Mouse (Mus musculus) intestine, embryonic 14.5 days (tissue): ENCODE results near the gene Elof1. TPM values are rescaled to one million over a fixed set of nuclear protein-coding genes. Genes with fewer than 3 reads are reported as not detected.
A peak's percentile ranks its signal among the peaks of the same experiment; 100 is the strongest.

Source experiments
- ATAC-seq: fragments of 200-750 bp; cut with Nextera tagmentation; replicated peaks from 2 replicates; pipeline ENCODE4 v1.8.0; 2017; ENCODE audit warnings: low read depth, moderate number of reproducible peaks, moderate TSS enrichment, moderate library complexity; ENCODE audit not compliant: low FRiP score, low TSS enrichment
- DNase-seq: peaks from one replicate; pipeline ENCODE4 v3.0.0-alpha.2; 2018; ENCODE audit warnings: low spot score
- H3K27ac ChIP-seq: fragments of 300-500 bp; sonication (generic); 2 replicates; pipeline ENCODE4 v1.5.1; 2014; ENCODE audit warnings: low read depth, mild to moderate bottlenecking, control low read depth
- H3K27me3 ChIP-seq: fragments of 300-500 bp; sonication (generic); replicated peaks from 2 replicates; pipeline ENCODE4 v1.6.1; 2014; ENCODE audit warnings: low read length, control low read depth; ENCODE audit not compliant: control insufficient read depth, insufficient read depth
- H3K36me3 ChIP-seq: fragments of 300-500 bp; sonication (generic); 2 replicates; pipeline ENCODE4 v1.6.1; 2014; ENCODE audit warnings: low read length, control low read depth; ENCODE audit not compliant: control insufficient read depth, insufficient read depth
- H3K4me1 ChIP-seq: fragments of 300-500 bp; sonication (generic); replicated peaks from 2 replicates; pipeline ENCODE4 v1.6.1; 2014; ENCODE audit warnings: low read length, control low read depth, mixed read lengths; ENCODE audit not compliant: control insufficient read depth, insufficient read depth
- H3K4me2 ChIP-seq: fragments of 300-500 bp; sonication (generic); 2 replicates; pipeline ENCODE4 v1.6.1; 2014; ENCODE audit warnings: low read length
- H3K4me3 ChIP-seq: fragments of 300-500 bp; sonication (generic); 2 replicates; pipeline ENCODE4 v1.5.1; 2014; ENCODE audit warnings: low read depth, low read length, control low read depth, mixed read lengths
- H3K9ac ChIP-seq: fragments of 300-500 bp; sonication (generic); 2 replicates; pipeline ENCODE4 v1.6.1; 2014; ENCODE audit warnings: mild to moderate bottlenecking, low read length
- H3K9me3 ChIP-seq: fragments of 300-500 bp; sonication (generic); 2 replicates; pipeline ENCODE4 v1.6.1; 2016; ENCODE audit warnings: low read length, control low read depth; ENCODE audit not compliant: control insufficient read depth
- WGBS: fragments of 180-500 bp; shearing (Covaris S2); extraction: QIAGEN DNeasy Blood & Tissue Kit; methylation state at CpG from one replicate; pipeline ENCODE4 v1.1.7; 2014; 5-methylcytosine and 5-hydroxymethylcytosine counted together
- polyA plus RNA-seq: library from polyadenylated mRNA; unstranded; fragments of >200 nt; fragmentation: Nextera tagmentation; extraction: Ambion mirVana; gene quantifications from 2 replicates; pipeline ENCODE4 v1.2.1, GENCODE M21; 2014

Elof1 gene
- polyA plus RNA-seq, 1 experiment from 2014 or later, result 190 TPM

DNA sequence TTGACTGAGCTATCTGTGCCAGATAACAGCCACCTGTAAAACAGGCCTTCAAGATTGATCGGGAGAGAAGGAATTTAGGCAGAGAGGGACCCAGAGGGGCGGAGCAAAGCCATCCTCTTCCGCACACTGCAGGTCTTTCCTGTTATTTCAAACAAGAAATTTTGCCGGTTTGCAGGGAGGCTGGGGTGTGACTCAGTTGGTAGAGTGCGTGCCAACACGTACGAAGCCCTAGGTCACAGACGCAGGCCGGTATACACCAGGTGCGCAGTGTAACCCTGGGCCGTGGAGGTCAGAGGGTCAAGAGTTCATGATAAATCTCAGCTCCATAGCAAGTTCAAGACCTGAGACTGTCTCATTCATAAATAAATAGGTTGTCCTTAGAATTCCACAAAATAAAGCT is 15.2 kb upstream of the Elof1 start:
- Histone ChIP-seq H3K27me3 (no peaks in the 10 kb centered on the region), H3K4me3 (peak overlapping the region; percentile 36), H3K36me3 (no peaks in the 10 kb centered on the region), H3K4me2 (peak overlapping the region; percentile 74), H3K27ac (no peak overlapping the region), H3K4me1 (peaks cover 7% of the 10 kb centered on the region; the same call in 1 of the 2 replicates), H3K9me3 (no peaks in the 10 kb centered on the region), H3K9ac (no peak overlapping the region)
- peak; percentile 40; the same call in 1 of the 2 replicates for ATAC-seq
- 34% methylated on average over 11 of the region's 11 CpGs for WGBS
- DNase-seq, result no peak

DNA sequence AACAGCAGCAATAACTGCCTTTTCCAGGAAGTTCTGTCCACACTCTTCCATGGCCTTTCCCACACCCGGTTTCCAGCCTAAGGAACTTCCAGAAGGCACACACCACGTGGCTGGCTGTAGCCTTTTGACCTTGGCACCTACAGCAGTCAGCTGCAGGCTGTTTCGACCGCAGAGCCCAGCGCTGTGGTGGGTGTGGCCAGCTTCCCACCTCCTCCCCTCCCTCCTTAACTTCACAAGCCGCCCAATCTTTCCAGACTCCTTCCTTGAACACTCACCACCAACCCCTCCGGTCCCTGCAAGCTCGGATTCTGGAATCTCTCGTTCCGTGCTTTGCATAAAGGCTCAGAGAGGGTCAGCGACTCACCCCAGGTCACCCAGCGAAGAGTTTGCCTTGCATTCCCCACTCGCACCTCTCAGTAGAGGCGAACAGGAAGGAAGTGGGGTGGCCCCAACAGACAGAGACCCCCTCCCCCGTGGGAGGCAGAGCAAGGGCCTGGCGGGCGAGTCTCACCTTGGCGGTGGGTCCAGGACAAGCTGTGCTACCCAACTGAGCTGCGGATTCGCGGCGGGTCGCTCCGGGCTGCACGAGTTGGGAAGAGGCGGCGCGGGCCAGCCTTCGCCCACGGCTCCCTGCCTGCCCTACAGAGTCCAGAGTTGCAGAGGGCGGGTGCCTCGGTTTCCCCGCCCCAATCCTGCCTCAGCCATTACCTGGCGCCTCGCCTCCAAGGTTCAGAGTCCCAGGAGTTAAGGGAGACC is 14.4 kb upstream of the Elof1 start:
- Histone ChIP-seq H3K27me3 (no peaks in the 10 kb centered on the region), H3K4me3 (peak overlapping the region; percentile 36), H3K36me3 (no peaks in the 10 kb centered on the region), H3K9ac (peak overlapping the region; percentile 29; the same call in 1 of the 2 replicates), H3K4me2 (peak overlapping the region; percentile 74), H3K4me1 (peaks cover 7% of the 10 kb centered on the region; the same call in 1 of the 2 replicates), H3K9me3 (no peaks in the 10 kb centered on the region), H3K27ac (no peak overlapping the region)
- WGBS, result 1% methylated on average over 34 of the region's 35 CpGs
- DNase-seq, result peak; percentile 68
- peak; percentile 74 for ATAC-seq

DNA sequence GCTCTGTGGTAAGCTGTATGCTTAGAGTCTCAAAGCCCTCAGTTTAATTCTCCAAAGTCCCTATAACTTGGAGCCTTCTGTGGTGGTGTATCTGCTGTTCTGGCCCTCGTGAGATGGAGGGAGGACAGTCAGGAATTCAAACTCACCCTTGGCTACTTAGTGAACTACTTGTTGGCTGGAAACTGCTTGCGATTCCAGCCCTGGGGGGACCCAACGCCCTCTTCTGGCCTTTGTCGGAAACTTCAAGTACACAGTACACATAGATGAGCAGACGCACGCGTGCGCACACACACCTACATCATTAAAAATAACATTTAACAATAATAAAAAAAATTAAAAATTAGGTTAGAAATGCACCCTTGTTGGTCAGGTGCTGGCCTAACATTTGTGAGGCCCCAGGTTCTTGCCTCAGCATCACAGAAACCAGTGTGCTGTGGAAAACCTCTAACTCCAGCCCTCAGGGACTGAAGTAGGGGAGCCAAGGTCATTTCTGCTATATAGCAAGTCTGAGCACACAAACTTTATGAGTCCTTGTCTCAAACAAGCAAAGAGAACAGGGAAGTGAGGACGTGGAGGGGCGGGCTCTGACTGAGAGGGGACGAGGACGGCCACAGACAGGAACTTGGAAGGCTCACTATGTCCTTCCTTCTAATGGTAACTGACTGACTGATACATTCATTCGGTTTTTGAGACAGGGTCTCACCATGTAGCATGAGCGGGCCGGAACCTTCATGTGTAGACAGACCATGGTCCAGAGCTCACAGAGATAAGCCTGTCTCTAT is 8.5 kb upstream of the Elof1 start:
- no peak overlapping the region for H3K9ac ChIP-seq
- no peaks in the 10 kb centered on the region for H3K27me3 ChIP-seq
- no peak overlapping the region for H3K27ac ChIP-seq
- WGBS, result 87% methylated on average over 15 of the region's 15 CpGs
- no peak for ATAC-seq
- no peak overlapping the region for H3K4me2 ChIP-seq
- H3K4me1 ChIP-seq, result no peaks in the 10 kb centered on the region
- H3K4me3 ChIP-seq, result no peak overlapping the region
- no peaks in the 10 kb centered on the region for H3K9me3 ChIP-seq
- no peaks in the 10 kb centered on the region for H3K36me3 ChIP-seq
- no peak for DNase-seq

DNA sequence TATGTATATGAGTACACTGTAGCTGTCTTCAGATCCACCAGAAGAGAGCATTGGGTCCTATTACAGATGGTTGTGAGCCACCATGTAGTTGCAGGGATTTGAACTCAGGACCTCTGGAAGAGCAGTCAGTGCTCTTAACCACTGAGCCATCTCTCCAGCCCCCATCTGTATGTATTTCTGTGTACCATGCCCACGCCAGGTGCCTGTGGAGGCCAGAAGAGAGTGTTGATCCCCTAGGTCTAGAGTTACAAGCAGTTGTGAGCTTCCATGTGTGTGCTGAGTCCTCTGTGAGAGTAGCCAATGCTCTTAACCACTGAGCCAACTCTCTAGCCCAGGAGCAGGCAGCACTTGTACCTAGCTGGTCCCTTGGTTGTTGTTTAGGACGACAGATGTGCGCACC is 7.2 kb upstream of the Elof1 start:
- Histone ChIP-seq H3K27me3 (no peaks in the 10 kb centered on the region), H3K4me3 (no peak overlapping the region), H3K9ac (no peak overlapping the region), H3K4me2 (no peak overlapping the region), H3K4me1 (no peaks in the 10 kb centered on the region), H3K9me3 (no peaks in the 10 kb centered on the region), H3K36me3 (no peaks in the 10 kb centered on the region), H3K27ac (no peak overlapping the region)
- no peak for ATAC-seq
- WGBS, result 92% methylated on average over 3 of the region's 3 CpGs
- DNase-seq, result no peak

DNA sequence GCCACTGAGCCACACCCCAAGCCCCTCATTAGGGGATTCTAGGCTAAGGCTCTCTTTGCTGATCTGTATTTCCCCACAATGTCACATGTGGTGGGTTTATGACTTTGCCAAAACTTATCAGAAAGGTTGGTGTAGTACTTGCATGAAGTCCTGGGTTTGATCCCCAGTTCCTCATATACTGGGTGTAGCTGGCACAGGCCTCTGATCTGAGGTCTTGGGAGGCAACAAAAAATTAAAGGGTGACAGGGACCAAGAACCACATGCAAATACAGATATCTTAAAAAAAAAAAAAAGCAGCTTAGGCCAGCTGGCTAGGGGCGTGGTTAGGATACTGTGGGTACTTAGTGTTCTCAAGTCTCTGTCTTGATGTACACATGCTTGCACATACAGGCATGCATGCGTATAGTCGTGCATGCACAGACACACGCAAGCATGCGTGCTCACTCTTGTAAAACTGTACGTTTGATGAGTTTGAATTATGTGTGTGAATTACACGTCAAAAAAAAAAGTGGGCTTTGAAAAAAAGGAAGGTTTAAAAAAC is 6.2 kb upstream of the Elof1 start:
- ATAC-seq, result no peak

DNA sequence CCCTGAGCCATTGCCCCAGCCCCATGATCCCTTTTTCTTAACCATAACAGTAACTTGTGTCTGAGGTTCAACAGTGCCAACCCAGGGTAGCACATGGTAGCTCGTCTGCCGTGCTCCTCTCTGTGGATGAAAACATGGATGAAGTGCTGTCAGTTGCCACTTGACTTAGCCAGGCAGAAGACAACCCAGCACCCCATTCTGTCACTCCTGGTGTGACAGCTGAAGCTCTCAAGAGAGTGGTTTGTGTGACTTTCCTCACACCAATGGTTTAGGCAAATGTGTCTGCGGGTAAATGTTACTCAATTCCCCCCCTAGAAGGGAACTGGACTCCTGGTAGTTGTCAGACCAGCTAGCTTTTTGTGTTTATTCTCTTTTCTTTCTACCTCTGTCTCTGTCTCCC is 5.0 kb upstream of the Elof1 start:
- Histone ChIP-seq H3K4me1 (peaks cover 4% of the 10 kb centered on the region; the same call in 1 of the 2 replicates), H3K4me2 (no peak overlapping the region), H3K4me3 (no peak overlapping the region), H3K9me3 (no peaks in the 10 kb centered on the region), H3K9ac (no peak overlapping the region), H3K36me3 (no peaks in the 10 kb centered on the region), H3K27me3 (no peaks in the 10 kb centered on the region), H3K27ac (no peak overlapping the region)
- WGBS, result 84% methylated on average over 3 of the region's 3 CpGs
- ATAC-seq, result no peak
- no peak for DNase-seq

More for the DNA sequence above, 6.2 kb upstream of the Elof1 start:
- Histone ChIP-seq H3K27ac (no peak overlapping the region), H3K27me3 (no peaks in the 10 kb centered on the region), H3K4me1 (no peaks in the 10 kb centered on the region), H3K9me3 (no peaks in the 10 kb centered on the region), H3K4me3 (no peak overlapping the region), H3K36me3 (no peaks in the 10 kb centered on the region), H3K4me2 (no peak overlapping the region), H3K9ac (no peak overlapping the region)
- DNase-seq, result no peak
- WGBS, result 84% methylated on average over 7 of the region's 7 CpGs

DNA sequence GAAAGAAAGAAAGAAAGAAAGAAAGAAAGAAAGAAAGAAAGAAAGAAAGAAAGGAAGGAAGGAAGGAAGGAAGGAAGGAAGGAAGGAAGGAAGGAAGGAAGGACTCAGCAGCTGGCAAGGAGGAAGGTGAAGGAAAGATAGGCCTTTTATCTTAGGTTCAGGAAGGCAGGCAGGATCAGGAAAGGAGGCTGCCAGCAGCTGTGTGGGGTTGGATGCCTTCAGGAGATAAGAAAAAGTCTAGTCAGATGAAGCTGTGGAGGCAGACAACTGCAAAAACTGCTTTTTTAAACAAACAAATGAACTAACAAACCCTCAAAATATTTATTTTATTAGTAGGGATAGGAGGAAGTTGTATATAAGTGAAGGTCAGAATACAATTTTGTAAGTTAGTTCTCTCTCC is 4.6 kb upstream of the Elof1 start:
- Histone ChIP-seq H3K4me1 (peaks cover 4% of the 10 kb centered on the region; the same call in 1 of the 2 replicates), H3K27ac (no peak overlapping the region), H3K27me3 (no peaks in the 10 kb centered on the region), H3K9me3 (no peaks in the 10 kb centered on the region), H3K4me2 (no peak overlapping the region), H3K4me3 (no peak overlapping the region), H3K9ac (no peak overlapping the region), H3K36me3 (no peaks in the 10 kb centered on the region)
- no peak for DNase-seq
- ATAC-seq, result no peak

DNA sequence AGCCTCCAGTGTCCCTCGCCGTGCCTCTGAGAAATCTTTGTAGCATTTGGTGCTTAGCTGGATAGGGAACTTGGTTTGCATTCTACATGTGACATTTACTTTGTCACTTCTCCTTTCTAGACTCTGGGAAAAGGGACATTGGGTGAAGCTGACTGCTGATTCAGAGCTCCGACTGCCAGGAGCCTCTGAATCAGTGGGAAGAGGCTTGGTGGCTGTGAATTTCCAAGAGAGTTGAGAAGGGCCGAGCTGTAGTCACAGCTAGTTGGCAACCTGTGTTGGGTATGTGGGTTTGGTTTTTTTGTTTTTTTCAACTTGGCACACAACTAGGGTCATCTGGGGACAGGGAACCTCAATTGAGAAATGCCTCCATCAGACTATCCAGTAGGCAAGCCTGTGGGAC is 2.6 kb upstream of the Elof1 start:
- ATAC-seq (no peak), DNase-seq (no peak)
- Histone ChIP-seq H3K9ac (no peak overlapping the region), H3K4me2 (no peak overlapping the region), H3K27me3 (no peaks in the 10 kb centered on the region), H3K4me3 (no peak overlapping the region), H3K4me1 (peaks cover 12% of the 10 kb centered on the region; the same call in 1 of the 2 replicates), H3K36me3 (no peaks in the 10 kb centered on the region), H3K9me3 (no peaks in the 10 kb centered on the region), H3K27ac (no peak overlapping the region)
- WGBS, result 84% methylated on average over 4 of the region's 4 CpGs
